Mouse (Mus musculus) stomach, embryonic 14.5 days (tissue): ENCODE results near the gene Smad6. TPM values are rescaled to one million over a fixed set of nuclear protein-coding genes. Genes with fewer than 3 reads are reported as not detected.

ENCODE experiments used
- ATAC-seq: fragments of 200-750 bp; cut with Nextera tagmentation; 2 replicates; pipeline ENCODE4 v1.8.0; 2017; ENCODE audit warnings: low read depth, moderate TSS enrichment; ENCODE audit not compliant: insufficient number of reproducible peaks, insufficient read depth, low FRiP score
- H3K27ac ChIP-seq: fragments of 300-500 bp; sonication (generic); 2 replicates; pipeline ENCODE4 v1.5.1; 2014; ENCODE audit warnings: mild to moderate bottlenecking, low read length, moderate library complexity, mixed read lengths
- H3K27me3 ChIP-seq: fragments of 300-500 bp; sonication (generic); 2 replicates; pipeline ENCODE4 v1.6.1; 2014; ENCODE audit warnings: low read length, control low read depth, mixed read lengths; ENCODE audit not compliant: control insufficient read depth, insufficient read depth
- H3K36me3 ChIP-seq: fragments of 300-500 bp; sonication (generic); 2 replicates; pipeline ENCODE4 v1.6.1; 2014; ENCODE audit warnings: mild to moderate bottlenecking, control low read depth, low read length, moderate library complexity, mixed read lengths; ENCODE audit not compliant: control insufficient read depth, insufficient read depth
- H3K4me1 ChIP-seq: fragments of 300-500 bp; sonication (generic); 2 replicates; pipeline ENCODE4 v1.6.1; 2014; ENCODE audit warnings: low read length, control low read depth, mixed read lengths; ENCODE audit not compliant: control insufficient read depth, insufficient read depth
- H3K4me2 ChIP-seq: fragments of 300-500 bp; sonication (generic); replicated peaks from 2 replicates; pipeline ENCODE4 v1.6.1; 2014; ENCODE audit warnings: low read depth, low read length, control low read depth
- H3K4me3 ChIP-seq: fragments of 300-500 bp; sonication (generic); 2 replicates; pipeline ENCODE4 v1.5.1; 2014; ENCODE audit warnings: low read depth, low read length, control low read depth
- H3K9ac ChIP-seq: fragments of 300-500 bp; sonication (generic); replicated peaks from 2 replicates; pipeline ENCODE4 v1.6.1; 2014; ENCODE audit warnings: low read depth, mild to moderate bottlenecking, control low read depth, low read length, moderate library complexity, mixed read lengths
- H3K9me3 ChIP-seq: fragments of 300-500 bp; sonication (generic); 2 replicates; pipeline ENCODE4 v1.6.1; 2016; ENCODE audit warnings: low read depth, low read length, control low read depth; ENCODE audit not compliant: control insufficient read depth
- WGBS: fragments of 180-500 bp; shearing (Covaris S2); extraction: QIAGEN DNeasy Blood & Tissue Kit; methylation state at CpG from one replicate; pipeline ENCODE4 v1.1.7; 2014; 5-methylcytosine and 5-hydroxymethylcytosine counted together
- polyA plus RNA-seq: library from polyadenylated mRNA; unstranded; fragments of >200 nt; fragmentation: Nextera tagmentation; extraction: Ambion mirVana; gene quantifications from 2 replicates; pipeline ENCODE4 v1.2.1, GENCODE M21; 2014

Smad6 gene
- 7.5 and 9.7 TPM in 2 replicates for polyA plus RNA-seq

- Histone ChIP-seq H3K4me1 (peaks cover 30% of the 10 kb centered on the region), H3K4me3 (peak within 1 kb of the TSS; percentile 93), H3K27ac (peak within 1 kb of the TSS; percentile 99), H3K36me3 (no peaks in the 10 kb centered on the region), H3K9ac (peak within 1 kb of the TSS; percentile 98), H3K9me3 (no peaks in the 10 kb centered on the region), H3K4me2 (peak within 1 kb of the TSS; percentile 95), H3K27me3 (no peaks in the 10 kb centered on the region)
- WGBS = under 1% methylated on average over 60 of the region's 60 CpGs
- peak; percentile 74 for ATAC-seq
Measured at GRCm38 (mm10) chr9:64021853-64022561, at the start of gene Smad6. Gene Smad6 (minus strand): TSS chr9:64022059.

DNA sequence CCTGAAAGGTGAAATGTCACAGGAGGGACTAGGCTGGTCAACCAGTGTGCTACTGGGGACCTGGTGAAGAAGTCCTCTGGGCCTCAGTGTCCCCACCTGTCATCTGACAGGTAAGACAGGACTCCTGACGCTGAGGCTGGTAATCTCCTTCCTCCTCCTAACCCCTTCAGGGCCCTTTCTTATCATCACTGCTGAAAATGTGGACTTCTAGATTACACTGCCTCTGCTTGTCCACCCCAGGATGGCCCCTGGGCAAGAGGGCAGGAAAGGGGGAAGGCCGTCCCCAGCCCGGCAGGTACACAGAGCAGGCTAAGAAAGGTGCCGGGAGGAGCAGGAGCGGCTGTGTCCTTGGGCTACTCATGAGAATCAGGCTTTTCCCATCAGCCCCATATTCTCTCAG, 48.8 kb upstream of the Smad6 start:
- no peak for ATAC-seq
- Histone ChIP-seq H3K9ac (no peak overlapping the region), H3K9me3 (no peaks in the 10 kb centered on the region), H3K36me3 (no peaks in the 10 kb centered on the region), H3K4me1 (peaks cover 13% of the 10 kb centered on the region; the same call in 1 of the 2 replicates), H3K4me3 (no peak overlapping the region), H3K27me3 (no peaks in the 10 kb centered on the region), H3K27ac (no peak overlapping the region), H3K4me2 (no peak overlapping the region)
- 77% methylated on average over 5 of the region's 5 CpGs for WGBS

- ATAC-seq = no peak
- no peak overlapping the region for H3K4me2 ChIP-seq
- peaks cover 13% of the 10 kb centered on the region; the same call in 1 of the 2 replicates for H3K4me1 ChIP-seq
- no peaks in the 10 kb centered on the region for H3K27me3 ChIP-seq
- H3K9me3 ChIP-seq = no peaks in the 10 kb centered on the region
- WGBS = 69% methylated on average over 5 of the region's 5 CpGs
- H3K9ac ChIP-seq = no peak overlapping the region
- no peaks in the 10 kb centered on the region for H3K36me3 ChIP-seq
- no peak overlapping the region for H3K4me3 ChIP-seq
- no peak overlapping the region for H3K27ac ChIP-seq
Measured at GRCm38 (mm10) chr9:64069131-64069530, 47.3 kb upstream of the Smad6 start.

DNA sequence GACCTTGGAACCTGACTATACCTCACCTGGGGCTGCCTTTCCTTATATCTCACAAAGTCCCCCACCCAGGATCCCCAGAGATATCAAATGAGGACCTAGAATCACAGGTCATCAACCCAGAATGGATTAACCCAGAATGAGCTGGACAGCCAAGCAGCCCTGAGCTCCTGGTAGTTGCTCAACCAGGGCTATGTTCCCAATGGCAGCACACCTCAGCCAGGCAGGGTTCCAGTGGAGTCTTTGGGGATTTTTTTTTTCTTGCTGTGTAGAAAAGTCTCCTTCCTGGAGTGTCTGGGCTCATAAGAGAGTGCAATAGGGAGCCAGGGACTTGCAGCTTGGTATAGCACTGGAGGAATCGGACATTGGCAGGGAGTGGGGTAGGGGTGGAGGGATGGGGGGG, 46.7 kb upstream of the Smad6 start:
- no peak for ATAC-seq
- no peak overlapping the region for H3K4me2 ChIP-seq
- no peaks in the 10 kb centered on the region for H3K36me3 ChIP-seq
- peaks cover 13% of the 10 kb centered on the region; the same call in 1 of the 2 replicates for H3K4me1 ChIP-seq
- H3K4me3 ChIP-seq = no peak overlapping the region
- H3K9me3 ChIP-seq = no peaks in the 10 kb centered on the region
- no peaks in the 10 kb centered on the region for H3K27me3 ChIP-seq
- 100% methylated on average over 1 of the region's 1 CpGs for WGBS
- H3K27ac ChIP-seq = no peak overlapping the region
- H3K9ac ChIP-seq = no peak overlapping the region

GRCm38 (mm10) chr9:64067787-64068186, 45.9 kb upstream of the Smad6 start:
- no peaks in the 10 kb centered on the region for H3K27me3 ChIP-seq
- no peak overlapping the region for H3K9ac ChIP-seq
- H3K36me3 ChIP-seq = no peaks in the 10 kb centered on the region
- peaks cover 13% of the 10 kb centered on the region; the same call in 1 of the 2 replicates for H3K4me1 ChIP-seq
- H3K9me3 ChIP-seq = no peaks in the 10 kb centered on the region
- no peak overlapping the region for H3K4me3 ChIP-seq
- no peak for ATAC-seq
- WGBS = 89% methylated on average over 5 of the region's 5 CpGs
- H3K4me2 ChIP-seq = no peak overlapping the region
- H3K27ac ChIP-seq = no peak overlapping the region

DNA sequence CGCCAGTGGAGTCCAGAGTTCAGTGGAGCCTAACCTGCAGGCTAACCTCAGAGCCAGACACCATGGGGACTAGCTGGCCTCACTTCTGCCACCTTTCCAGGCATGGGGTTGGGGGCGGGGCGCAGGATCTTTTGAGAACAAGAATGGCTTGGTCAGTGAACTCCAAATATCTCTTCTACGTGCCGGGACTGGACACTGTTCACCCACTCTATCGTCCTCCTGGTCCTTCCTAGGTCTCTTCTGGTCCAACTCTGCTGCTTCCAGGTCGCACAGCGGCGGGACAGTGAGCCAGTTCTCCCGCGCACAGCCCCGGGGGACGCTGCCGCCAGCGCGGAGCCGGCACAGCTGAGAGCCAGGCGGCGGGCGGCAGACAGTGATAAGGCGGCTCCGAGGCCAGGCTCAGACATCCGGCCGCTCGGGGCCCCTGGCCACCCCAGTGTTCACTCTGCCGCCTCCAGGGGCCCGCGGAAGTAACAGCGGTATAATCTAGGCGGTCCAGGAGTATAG, 38.2 kb upstream of the Smad6 start:
- Histone ChIP-seq H3K4me1 (peaks cover 18% of the 10 kb centered on the region), H3K4me3 (peak overlapping the region; percentile 11; the same call in 1 of the 2 replicates), H3K36me3 (no peaks in the 10 kb centered on the region), H3K4me2 (peak overlapping the region; percentile 57), H3K9me3 (no peaks in the 10 kb centered on the region), H3K27ac (no peak overlapping the region), H3K9ac (no peak overlapping the region), H3K27me3 (no peaks in the 10 kb centered on the region)
- ATAC-seq = peak; percentile 86; the same call in 1 of the 2 replicates
- WGBS = 4% methylated on average over 30 of the region's 30 CpGs

DNA sequence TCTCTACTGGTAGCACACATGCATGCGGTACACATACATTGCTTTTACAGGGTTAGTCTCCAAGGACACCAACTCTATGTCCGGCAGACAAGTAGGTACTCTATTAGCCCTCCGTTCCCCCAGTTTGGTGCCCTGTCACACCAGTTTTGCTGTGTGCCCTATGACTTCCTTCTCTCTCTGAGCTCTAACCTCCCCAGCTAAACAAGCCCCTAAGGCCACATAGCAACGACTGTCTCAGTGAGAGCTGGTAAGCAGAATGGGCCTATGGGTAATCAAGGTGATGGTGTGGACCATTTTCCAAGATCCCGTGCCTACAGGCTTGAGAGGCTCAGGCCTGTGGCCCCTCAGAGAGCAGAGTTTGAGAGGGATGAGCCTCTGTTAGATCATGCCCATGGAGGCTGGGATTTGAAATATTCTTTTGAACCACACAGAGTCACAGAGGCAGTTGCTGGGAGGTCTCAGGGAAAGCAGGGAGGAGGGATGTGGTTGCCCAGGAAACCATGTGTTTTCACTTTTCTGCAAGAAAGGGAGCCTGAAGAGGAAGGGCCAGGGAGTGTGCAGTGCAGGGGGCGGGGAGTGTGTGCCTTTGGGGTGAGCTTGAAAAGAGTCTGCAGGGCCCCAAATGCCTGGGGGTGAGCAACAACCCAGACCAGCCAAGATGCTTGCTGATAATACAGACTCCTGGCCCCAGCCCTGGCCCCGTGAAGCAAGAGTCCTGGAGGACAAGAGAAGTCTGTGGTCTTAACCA, 36.2 kb upstream of the Smad6 start:
- no peak overlapping the region for H3K4me3 ChIP-seq
- no peak for ATAC-seq
- H3K36me3 ChIP-seq = no peaks in the 10 kb centered on the region
- peaks cover 18% of the 10 kb centered on the region for H3K4me1 ChIP-seq
- no peak overlapping the region for H3K9ac ChIP-seq
- no peaks in the 10 kb centered on the region for H3K9me3 ChIP-seq
- WGBS = 55% methylated on average over 7 of the region's 7 CpGs
- no peaks in the 10 kb centered on the region for H3K27me3 ChIP-seq
- H3K27ac ChIP-seq = no peak overlapping the region
- no peak overlapping the region for H3K4me2 ChIP-seq

GRCm38 (mm10) chr9:64055162-64055561, 33.3 kb upstream of the Smad6 start:
- Histone ChIP-seq H3K9ac (no peak overlapping the region), H3K27ac (no peak overlapping the region), H3K4me3 (no peak overlapping the region), H3K4me1 (peaks cover 12% of the 10 kb centered on the region), H3K27me3 (no peaks in the 10 kb centered on the region), H3K4me2 (no peak overlapping the region), H3K36me3 (no peaks in the 10 kb centered on the region), H3K9me3 (no peaks in the 10 kb centered on the region)
- WGBS = 66% methylated on average over 9 of the region's 9 CpGs
- no peak for ATAC-seq
